Mouse (Mus musculus): Measurements from ENCODE around the gene Ist1.

GRCm38 (mm10) chr8:109656860-109657259 is 36.2 kb downstream of the Ist1 start:
- no peak for TF ChIP-seq E2F4 (IDR thresholded peaks at IDR 0.05; ENCODE audit: insufficient read depth)
- no peak for TF ChIP-seq MAX (IDR thresholded peaks at IDR 0.05; ENCODE audit: low read depth)
- no peak for TF ChIP-seq REST (IDR thresholded peaks at IDR 0.05; ENCODE audit: insufficient read depth, insufficient read length)

Data from myocyte (in vitro differentiated cells).